Mouse (Mus musculus) intestine, postnatal 0 days (tissue): ENCODE data around the gene Dip2c. TPM values are rescaled to one million over a fixed set of nuclear protein-coding genes. Genes with fewer than 3 reads are reported as not detected.

Source experiments
- ATAC-seq: fragments of 200-750 bp; cut with Nextera tagmentation; 2 replicates; pipeline ENCODE4 v1.8.0; 2017; ENCODE audit warnings: mild to moderate bottlenecking, moderate TSS enrichment, moderate library complexity
- H3K27ac ChIP-seq: fragments of 300-500 bp; sonication (generic); 2 replicates; pipeline ENCODE4 v1.5.1; 2014; ENCODE audit warnings: mild to moderate bottlenecking, low read depth, low read length, moderate library complexity
- H3K27me3 ChIP-seq: fragments of 300-500 bp; sonication (generic); replicated peaks from 2 replicates; pipeline ENCODE4 v1.6.1; 2014; ENCODE audit warnings: low read length, mixed read lengths; ENCODE audit not compliant: control insufficient read depth, insufficient read depth
- H3K36me3 ChIP-seq: fragments of 300-500 bp; sonication (generic); 2 replicates; pipeline ENCODE4 v1.6.1; 2014; ENCODE audit warnings: mild to moderate bottlenecking, moderate library complexity; ENCODE audit not compliant: control insufficient read depth, insufficient read depth
- H3K4me1 ChIP-seq: fragments of 300-500 bp; sonication (generic); replicated peaks from 2 replicates; pipeline ENCODE4 v1.6.1; 2014; ENCODE audit warnings: antibody characterized with exemption, low read length, mixed read lengths; ENCODE audit not compliant: control insufficient read depth, insufficient read depth
- H3K4me2 ChIP-seq: fragments of 300-500 bp; sonication (generic); replicated peaks from 2 replicates; pipeline ENCODE4 v1.6.1; 2014; ENCODE audit warnings: low read depth, mild to moderate bottlenecking, moderate library complexity
- H3K4me3 ChIP-seq: fragments of 300-500 bp; sonication (generic); 2 replicates; pipeline ENCODE4 v1.5.1; 2014; ENCODE audit warnings: low read depth, low read length
- H3K9ac ChIP-seq: fragments of 300-500 bp; sonication (generic); 2 replicates; pipeline ENCODE4 v1.6.1; 2014; ENCODE audit warnings: mild to moderate bottlenecking, low read depth, low read length
- H3K9me3 ChIP-seq: fragments of 300-500 bp; sonication (generic); 2 replicates; pipeline ENCODE4 v1.6.1; 2016; ENCODE audit warnings: mixed run types; ENCODE audit not compliant: control insufficient read depth
- CTCF ChIP-seq: sonication (generic); IDR thresholded peaks from 2 replicates; pipeline ENCODE4 v1.5.1; 2016; ENCODE audit warnings: low read depth, mild to moderate bottlenecking, control low read depth, antibody characterized with exemption, moderate library complexity
- WGBS: fragments of 180-500 bp; shearing (Covaris S2); extraction: QIAGEN DNeasy Blood & Tissue Kit; methylation state at CpG from one replicate; pipeline ENCODE4 v1.1.7; 2014; 5-methylcytosine and 5-hydroxymethylcytosine counted together
- polyA plus RNA-seq: library from polyadenylated mRNA; unstranded; fragments of >200 nt; fragmentation: Nextera tagmentation; extraction: Ambion mirVana; gene quantifications from 2 replicates; pipeline ENCODE4 v1.2.1, GENCODE M21; 2015

Dip2c gene
- polyA plus RNA-seq, 1 experiment from 2014 or later: 2.7 TPM

DNA sequence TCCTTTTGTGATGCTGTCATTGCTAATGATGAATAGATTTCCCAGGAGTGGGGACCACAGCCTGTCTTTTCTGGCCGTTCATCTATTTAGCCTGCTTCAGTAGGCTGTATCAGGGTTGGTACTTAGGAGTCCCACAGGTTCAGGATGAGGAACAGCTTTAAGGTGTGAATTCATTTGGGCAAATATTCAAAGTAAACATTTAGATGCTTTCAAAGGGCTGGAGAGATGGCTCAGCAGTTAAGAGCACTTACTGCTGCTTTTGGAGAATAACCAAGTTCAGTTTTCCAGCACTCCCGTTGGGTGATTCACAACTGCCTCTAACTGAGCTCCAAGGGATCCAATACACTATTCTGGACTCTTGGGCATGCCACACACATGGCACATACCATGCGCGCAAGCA lies 38.4 kb downstream of the Dip2c start:
- no peak overlapping the region for H3K27ac ChIP-seq
- H3K9me3 ChIP-seq: no peaks in the 10 kb centered on the region
- no peaks in the 10 kb centered on the region for H3K36me3 ChIP-seq
- H3K4me1 ChIP-seq: no peaks in the 10 kb centered on the region
- TF ChIP-seq CTCF: no peak
- ATAC-seq: no peak
- no peak overlapping the region for H3K4me3 ChIP-seq
- no peaks in the 10 kb centered on the region for H3K27me3 ChIP-seq
- 73% methylated on average over 4 of the region's 4 CpGs for WGBS
- no peak overlapping the region for H3K4me2 ChIP-seq
- no peak overlapping the region for H3K9ac ChIP-seq

GRCm38 (mm10) chr13:9319745-9320144 lies 43.4 kb downstream of the Dip2c start:
- no peak overlapping the region for H3K9ac ChIP-seq
- WGBS: 80% methylated on average over 2 of the region's 2 CpGs
- no peak overlapping the region for H3K27ac ChIP-seq
- no peaks in the 10 kb centered on the region for H3K4me1 ChIP-seq
- peak; percentile 56; the same call in 1 of the 2 replicates for ATAC-seq
- H3K36me3 ChIP-seq: no peaks in the 10 kb centered on the region
- TF ChIP-seq CTCF: 0 out of 2 replicates have a peak, but pooled peaks have one; percentile 12
- H3K27me3 ChIP-seq: no peaks in the 10 kb centered on the region
- H3K4me3 ChIP-seq: no peak overlapping the region
- H3K9me3 ChIP-seq: no peaks in the 10 kb centered on the region
- H3K4me2 ChIP-seq: no peak overlapping the region

DNA sequence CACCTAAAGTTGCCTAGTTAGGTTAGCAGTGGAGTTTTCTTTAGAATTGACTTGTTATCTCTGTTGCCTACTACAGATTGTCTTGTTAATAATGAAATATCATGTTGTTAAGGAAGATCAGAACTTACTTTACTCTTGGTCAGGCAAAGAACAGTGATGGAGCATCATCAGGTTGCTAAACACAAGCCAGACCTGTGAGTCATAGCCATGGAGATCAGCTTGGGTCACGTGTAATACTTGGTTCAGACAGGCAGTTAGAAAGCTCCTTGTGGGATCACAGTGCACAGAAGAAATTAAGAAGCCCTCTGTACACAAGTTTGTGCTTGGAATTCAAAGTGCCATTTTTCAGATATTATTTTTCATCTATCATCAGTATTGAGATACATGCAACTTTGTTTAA lies 48.9 kb downstream of the Dip2c start:
- WGBS: 21% methylated on average over 1 of the region's 1 CpGs
- H3K9ac ChIP-seq: no peak overlapping the region
- H3K4me1 ChIP-seq: no peaks in the 10 kb centered on the region
- H3K4me3 ChIP-seq: no peak overlapping the region
- H3K36me3 ChIP-seq: no peaks in the 10 kb centered on the region
- no peak overlapping the region for H3K4me2 ChIP-seq
- H3K27me3 ChIP-seq: no peaks in the 10 kb centered on the region
- H3K9me3 ChIP-seq: no peaks in the 10 kb centered on the region
- no peak overlapping the region for H3K27ac ChIP-seq
- TF ChIP-seq CTCF: no peak
- peak; percentile 57 for ATAC-seq

- no peak overlapping the region for H3K9ac ChIP-seq
- no peak overlapping the region for H3K27ac ChIP-seq
- 50% methylated on average over 1 of the region's 1 CpGs for WGBS
- H3K27me3 ChIP-seq: no peaks in the 10 kb centered on the region
- H3K9me3 ChIP-seq: no peaks in the 10 kb centered on the region
- TF ChIP-seq CTCF: no peak
- no peak overlapping the region for H3K4me2 ChIP-seq
- no peak for ATAC-seq
- H3K4me1 ChIP-seq: no peaks in the 10 kb centered on the region
- H3K4me3 ChIP-seq: no peak overlapping the region
- H3K36me3 ChIP-seq: no peaks in the 10 kb centered on the region
Observed at GRCm38 (mm10) chr13:9329307-9329915, 53.1 kb downstream of the Dip2c start.

GRCm38 (mm10) chr13:9333187-9333586 lies 56.9 kb downstream of the Dip2c start:
- TF ChIP-seq CTCF: no peak
- Histone ChIP-seq H3K27ac (no peak overlapping the region), H3K4me1 (no peaks in the 10 kb centered on the region), H3K27me3 (no peaks in the 10 kb centered on the region), H3K9me3 (no peaks in the 10 kb centered on the region), H3K4me3 (no peak overlapping the region), H3K4me2 (no peak overlapping the region), H3K36me3 (no peaks in the 10 kb centered on the region), H3K9ac (no peak overlapping the region)
- no peak for ATAC-seq

DNA sequence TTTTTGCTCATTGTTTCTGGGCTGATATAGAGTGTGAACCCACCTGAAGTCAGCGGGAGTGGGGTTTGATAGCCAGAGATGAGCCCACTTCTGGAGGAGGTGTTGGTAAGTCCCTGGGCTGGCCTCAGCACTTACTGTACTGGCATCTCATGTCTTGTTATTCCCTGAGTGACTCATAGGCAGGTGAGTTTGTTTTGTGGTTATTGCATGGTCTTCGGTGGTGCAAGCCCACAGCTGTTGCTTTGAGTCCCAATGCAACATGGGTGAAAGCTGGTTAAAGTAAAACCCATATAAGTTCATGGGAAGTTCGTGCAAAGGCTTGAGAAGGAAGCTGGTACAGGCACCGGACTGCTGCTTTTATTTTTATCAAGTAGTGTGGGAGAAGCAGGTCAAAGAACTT lies 64.0 kb downstream of the Dip2c start:
- Histone ChIP-seq H3K27ac (no peak overlapping the region), H3K9ac (no peak overlapping the region), H3K4me1 (no peaks in the 10 kb centered on the region), H3K4me2 (no peak overlapping the region), H3K9me3 (no peaks in the 10 kb centered on the region), H3K27me3 (no peaks in the 10 kb centered on the region), H3K4me3 (no peak overlapping the region), H3K36me3 (no peaks in the 10 kb centered on the region)
- ATAC-seq: peak; percentile 51
- 45% methylated on average over 4 of the region's 4 CpGs for WGBS
- TF ChIP-seq CTCF: no peak

DNA sequence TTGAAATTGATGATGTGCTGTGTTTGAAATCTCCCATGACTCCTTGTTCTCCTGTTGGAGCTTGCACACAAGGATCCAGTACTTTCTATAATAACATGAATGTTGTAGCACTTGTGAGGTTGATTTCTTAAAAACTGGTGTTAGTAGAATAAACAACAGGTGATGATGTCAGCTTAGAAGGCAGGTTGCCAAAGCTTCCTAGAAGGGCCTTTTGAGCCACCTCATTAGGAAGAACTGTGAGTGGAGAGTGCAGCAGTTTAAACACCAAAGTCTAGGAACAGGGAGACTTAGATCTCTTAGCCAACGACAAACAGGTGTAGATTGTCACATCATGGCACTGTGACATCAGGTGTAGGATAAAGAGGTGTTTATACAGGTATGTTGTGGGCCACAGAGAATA lies 66.4 kb downstream of the Dip2c start:
- TF ChIP-seq CTCF: no peak
- Histone ChIP-seq H3K27me3 (no peaks in the 10 kb centered on the region), H3K9ac (no peak overlapping the region), H3K4me2 (no peak overlapping the region), H3K9me3 (no peaks in the 10 kb centered on the region), H3K4me3 (no peak overlapping the region), H3K4me1 (no peaks in the 10 kb centered on the region), H3K36me3 (no peaks in the 10 kb centered on the region), H3K27ac (no peak overlapping the region)
- 85% methylated on average over 1 of the region's 1 CpGs for WGBS
- no peak for ATAC-seq
